Mouse (Mus musculus) cerebellum, postnatal 10 days (tissue): Measurements from ENCODE around the gene Spint3.

Experiments
- DNase-seq, 2 experiments: peaks; one replicate each; pipeline ENCODE4 v3.0.0; 2021; ENCODE audit warnings: mixed read lengths in 2 of 2

Spint3 gene

DNA sequence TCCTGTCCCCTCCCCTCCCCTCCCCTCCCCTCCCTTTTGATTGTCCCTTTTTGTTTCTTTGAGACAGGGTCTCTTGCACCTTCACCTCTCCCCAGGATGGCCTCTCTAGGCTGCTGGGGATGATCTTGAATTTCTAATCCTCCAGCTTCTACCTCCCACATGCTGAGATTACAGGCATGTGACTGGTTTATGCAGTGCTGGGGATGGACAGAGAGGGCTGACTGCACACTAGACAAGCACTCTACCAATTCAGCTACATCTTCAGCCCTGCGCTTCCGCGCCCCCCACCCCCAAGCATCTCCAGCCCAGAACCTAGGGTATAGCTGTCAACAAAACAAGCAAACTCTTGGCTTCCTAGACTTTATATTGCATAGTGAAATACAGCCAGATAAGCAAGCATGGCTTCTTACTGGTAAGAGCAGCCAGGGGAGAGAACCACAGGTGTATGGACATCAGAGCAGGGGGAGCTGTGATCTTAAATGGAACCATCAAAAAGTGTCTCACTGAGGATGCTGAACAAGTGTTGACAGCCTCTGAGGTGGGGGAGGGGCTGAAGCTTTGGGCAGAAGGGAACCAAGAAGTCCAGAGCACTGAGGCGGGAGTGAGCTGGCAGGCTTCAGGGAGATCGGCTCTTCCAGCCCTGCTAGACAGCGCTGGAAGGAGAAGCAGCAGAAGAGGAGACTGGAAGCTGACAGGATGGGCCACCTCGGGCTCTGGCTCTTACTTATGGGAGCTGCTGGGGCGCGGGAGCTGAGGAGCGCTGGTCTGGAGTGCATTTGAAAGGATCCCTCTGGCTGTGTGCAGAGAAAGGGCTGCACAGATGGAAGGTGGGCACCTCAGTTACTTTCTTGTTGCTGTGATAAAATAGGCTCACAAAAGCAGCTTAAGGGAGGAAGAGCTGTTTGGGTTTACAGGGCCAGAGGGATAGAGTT, 23.0 kb downstream of the Spint3 start:
- peak; percentile 56 to 58 for DNase-seq

DNA sequence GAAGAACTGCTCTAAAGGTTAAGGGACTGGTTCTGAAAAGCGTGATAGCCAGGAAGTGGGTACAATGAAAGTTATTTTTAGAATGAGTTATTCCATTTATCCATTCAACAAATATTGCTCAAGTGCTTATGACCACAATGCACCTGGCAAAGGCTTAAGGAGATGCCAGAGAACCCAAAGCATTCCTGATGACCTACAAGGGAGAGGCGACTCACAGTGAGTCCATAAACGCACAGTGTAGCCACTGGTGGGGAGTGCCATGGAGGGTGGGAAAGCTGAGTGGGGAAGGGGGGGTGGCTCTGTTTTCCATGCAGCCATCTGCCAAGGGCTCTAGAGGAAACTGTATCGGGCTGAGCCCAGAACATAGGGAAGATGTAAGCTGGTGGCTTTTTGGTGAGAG, 23.9 kb downstream of the Spint3 start:
- DNase-seq: no peak

DNA sequence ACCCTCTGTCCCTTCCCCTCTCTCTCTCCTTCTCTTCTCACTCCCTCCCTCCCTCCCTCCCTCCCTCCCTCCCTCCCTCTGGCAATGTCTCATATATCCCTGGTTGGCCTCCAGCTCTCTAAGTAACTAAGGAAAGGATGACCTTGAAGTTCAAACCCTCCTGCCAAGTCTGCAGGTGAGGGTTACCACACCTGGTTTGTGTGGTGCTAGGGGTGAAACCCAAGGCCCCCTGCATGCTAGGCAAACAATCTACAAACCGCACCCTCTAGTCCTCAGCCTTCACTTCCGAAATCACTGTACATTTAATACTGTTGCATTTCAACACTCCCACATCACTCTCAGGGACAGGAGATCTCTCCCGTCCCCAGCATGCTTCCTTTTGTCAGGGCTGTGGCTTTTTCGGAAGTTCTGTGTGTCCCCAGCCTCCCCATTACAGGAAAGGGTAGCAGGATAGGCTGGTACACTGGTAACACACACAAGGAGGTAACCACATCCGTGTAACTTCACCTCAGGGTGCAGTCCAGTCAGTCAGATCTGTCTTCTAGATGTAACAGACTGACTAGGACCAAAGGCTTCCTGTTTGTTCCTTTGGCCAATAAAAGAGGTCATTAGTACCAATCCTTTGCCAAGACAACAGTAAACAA, 28.7 kb downstream of the Spint3 start:
- no peak for DNase-seq

DNA sequence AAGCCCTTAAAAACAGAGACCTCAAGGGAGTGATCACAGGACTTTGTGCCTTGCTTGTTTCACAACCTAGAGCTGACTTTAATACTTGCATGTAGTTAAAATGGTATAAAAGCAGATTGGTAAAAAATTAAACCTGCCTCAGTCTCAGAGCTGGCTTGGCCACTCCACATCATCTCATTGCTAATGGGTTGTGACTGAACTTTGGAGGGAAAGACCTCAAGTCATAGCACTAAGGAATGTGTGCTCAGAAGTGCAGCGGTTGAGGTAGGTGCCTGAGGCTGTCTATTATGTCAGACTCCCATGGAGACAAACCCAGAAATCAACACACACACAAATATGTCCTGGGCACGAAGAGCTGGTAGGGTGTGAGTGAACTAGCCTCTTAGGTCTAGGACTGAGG, 29.5 kb downstream of the Spint3 start:
- no peak for DNase-seq

DNA sequence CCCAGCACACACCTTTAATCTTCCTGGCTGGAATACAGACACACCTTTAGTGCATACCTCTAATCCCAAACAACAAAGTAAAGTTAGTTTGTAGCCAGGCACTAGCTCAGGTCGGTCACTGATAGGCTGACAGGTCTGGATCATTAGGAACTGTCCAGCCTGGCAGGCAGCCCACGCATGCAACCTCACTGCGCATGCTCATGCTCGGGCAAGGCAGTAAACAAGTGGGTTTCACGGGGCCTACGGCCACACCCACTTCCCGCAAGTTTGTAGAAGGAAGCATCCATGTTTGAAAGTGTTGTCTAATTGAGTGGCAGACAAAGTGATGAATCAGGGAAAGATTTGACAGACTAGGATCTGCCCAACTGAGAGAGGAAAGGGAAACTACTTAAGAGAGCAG, 30.7 kb downstream of the Spint3 start:
- DNase-seq: no peak

DNA sequence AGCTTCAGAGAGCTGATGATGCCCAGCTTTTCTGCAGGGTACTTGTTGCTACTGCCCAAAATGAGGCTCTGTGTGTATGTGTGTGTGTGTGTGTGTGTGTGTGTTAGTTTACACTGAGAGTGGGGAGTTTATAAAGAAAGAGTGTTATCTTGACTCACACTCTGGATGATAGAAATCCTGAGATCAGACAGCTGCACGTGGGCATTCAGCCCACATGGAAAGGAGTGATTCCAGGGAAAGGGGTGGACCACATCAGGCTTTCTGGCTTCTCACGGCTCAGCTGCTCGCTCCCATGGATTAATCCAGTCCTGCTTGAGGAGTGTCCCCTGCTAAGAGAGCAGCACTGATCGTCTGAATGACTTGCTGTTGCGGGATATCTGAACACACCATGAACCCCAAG, 31.1 kb downstream of the Spint3 start:
- no peak for DNase-seq

DNA sequence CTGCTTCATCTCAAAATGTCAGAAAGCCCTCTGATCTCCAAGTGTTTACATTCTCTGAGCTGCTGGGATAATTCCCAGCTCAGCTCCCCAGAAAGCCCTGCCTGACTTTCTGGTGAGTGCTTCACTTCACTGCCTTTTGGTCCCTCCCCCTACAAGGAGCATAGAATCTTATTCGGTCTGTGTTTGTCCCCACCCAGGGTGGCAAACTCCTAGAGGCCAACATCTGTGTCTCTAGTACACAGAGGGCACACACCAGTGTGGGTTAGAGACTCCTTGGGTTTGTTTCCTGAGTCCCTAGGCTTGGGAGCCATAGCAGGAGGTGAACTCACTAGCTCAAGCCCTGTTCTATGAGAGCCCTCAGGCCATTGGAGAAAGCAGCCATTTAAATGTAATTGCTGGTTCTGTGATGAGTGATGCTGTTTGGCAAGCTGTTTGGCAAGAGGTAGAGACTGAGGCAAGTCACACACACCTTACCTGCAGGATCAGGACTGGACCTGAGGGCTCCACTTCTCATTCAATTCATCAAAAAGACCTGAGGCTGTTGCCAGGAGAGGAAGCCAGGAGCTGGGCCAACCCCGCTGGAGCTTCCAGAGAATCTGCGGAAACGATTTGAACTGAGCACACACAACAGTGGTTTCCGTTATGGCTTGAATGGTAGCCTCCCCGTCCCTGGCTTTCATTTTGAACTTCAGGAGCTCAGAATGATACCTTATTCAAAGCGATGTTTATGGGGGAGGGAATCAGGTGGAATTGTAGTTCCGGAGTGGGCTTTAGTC, 32.4 kb downstream of the Spint3 start:
- DNase-seq: peak; percentile 37 to 47

DNA sequence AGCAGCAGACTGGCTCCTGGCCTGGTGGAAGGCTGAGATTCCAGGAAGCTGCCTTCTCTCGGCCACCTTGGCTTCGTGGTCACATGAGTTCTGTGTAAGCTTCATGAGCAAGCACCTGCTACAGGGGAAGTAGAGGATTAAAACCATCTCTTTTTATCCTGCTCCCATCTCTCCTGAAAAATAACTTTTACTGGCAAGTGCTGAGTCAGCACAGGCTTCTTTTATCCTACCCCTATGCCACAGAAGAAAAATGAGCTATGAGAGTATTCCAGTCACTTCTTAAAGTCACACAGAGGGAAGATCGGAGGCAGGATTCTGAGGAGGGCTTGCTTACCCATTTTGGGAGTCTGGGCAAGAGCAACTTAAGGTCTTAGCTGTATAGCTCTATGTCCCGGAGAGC, 36.3 kb downstream of the Spint3 start:
- no peak for DNase-seq

DNA sequence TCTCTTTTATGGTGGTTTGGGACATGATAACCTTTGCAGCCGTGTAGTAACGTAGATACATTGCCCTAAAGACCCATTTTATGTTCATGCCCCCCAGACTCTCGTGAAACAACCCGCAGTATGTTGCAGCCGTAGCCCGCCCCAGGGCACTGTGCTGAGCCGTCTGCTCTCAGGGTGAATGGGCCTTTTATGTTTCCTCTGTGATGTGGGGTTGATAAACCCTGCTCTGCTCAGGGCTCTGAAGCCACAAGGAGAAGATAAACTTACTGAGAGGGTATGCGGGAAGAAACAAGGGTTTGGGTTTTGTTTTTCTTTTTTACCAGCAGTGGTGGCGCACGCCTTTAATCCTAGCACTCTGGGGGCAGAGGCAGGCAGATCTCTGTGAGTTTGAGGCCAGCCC, 38.9 kb downstream of the Spint3 start:
- DNase-seq: no peak

DNA sequence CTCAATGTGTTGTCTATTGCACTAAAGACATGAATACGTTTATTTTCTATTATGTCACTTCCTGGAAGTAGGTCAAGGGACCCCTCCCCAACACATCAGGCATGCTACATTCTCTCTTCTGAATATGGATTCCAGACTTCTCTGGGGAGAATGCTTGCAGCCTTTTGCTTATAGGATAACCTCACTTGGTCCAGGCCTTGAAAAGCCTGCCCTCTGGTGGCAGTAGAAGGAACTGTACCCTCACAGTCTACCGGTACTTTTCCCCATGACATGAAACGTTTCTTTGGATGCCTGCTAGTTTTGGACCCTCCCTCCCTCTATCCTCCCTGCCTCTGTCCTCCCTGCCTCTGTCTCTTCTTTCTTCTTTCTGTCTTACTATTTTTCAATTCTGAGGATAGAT, 42.1 kb downstream of the Spint3 start:
- DNase-seq: peak; percentile 87 to 91

DNA sequence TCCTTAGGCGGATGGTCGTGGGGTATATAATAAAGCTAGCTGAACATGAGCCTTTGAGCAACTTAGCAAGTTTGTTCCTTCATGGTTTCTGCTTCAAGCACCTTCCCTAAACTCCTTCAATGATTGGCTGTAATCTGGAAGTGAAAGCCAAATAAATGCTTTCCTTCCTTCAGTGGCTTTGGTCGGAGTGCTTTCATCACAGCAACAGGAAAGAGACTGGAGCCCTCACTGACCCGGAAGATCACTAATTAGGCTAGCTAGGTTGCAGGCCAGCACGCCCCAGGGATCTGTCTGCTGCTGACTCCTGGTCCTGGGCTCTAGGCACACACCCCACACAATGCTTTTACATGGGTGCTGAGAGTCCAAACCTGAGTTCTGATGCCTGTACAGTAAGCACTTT, 44.7 kb downstream of the Spint3 start:
- DNase-seq: no peak

DNA sequence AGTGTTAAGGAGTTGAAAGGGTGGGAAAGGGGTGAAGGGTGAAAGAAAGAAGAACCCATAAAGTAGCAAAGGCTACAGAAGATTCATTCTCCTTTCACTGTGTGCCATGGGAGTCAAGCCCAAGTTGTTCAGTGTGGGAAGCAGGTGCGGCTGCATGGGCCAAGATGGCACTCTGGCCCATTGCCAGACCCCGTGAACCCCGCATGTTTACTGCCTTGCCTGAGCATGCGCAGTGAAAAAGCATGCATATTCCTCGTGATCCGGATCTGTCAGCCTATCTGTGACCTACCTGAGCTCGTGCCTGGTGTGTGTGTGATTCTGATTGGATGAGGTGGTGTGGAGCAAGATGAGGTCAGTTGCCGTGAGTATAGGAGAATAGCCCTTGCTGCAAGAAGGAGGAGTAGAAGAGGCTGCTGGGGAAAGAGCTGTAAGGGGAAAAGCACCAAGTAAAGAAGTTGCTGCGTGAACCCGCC, 49.9 kb downstream of the Spint3 start:
- DNase-seq: peak; percentile 65 to 69

DNA sequence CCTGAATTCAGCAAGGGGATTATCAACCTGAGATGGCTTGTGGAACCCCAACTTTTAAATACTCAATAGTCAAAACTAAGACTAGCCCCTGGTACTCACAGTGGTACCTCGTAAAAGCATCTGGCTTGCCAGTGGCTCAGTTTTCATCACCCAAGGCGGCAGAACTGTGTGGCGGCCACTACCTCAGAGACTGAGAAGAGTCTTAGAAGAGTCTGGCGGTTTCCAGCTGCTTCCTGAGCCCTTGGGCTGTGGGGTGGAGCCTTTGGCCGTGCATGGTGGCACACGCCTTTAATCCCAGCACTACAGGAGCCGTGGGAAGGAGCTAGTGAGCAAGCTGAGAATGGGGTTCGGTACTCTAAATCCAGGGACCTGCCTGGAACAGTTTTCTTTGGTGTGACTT, 51.0 kb downstream of the Spint3 start:
- DNase-seq: no peak

DNA sequence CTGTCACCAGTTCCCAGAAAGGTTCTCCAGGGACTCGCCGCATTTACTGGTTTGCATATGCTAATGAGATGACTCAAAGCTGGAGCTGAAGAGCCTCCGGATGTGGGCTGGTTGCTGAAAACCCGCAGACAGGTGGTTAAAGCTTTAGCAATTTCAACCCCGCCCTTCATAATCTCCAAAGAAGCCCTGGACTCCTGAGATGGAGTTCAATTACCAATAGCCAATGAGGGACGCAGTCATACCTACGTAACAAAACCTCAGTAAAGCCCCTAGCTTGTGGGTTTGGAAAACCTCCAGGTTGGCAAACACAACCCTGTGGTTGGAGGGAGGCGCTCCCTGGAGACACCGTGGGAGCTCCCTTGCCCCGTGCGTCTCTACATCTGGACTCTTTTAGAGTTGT, 51.4 kb downstream of the Spint3 start:
- no peak for DNase-seq

DNA sequence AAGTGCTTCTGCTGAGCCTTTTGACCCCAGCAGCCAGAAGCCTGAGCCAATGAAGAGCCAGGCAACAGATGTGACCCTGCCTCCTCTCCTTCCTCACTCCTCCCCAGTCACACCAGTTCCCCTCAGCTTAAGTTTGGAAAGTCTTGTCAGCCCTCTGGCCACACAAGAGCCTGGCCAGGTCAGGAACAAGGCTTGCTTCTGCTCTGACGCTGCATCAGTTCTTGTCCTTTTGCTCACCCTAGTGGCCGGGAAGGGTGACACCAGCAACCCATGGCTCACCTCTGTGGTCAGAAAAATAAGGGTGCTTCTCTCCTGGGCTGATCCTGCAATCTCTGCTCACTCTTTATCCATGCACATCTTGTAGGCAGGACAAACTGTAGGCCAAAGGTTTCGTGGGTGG, 52.5 kb downstream of the Spint3 start:
- peak; percentile 60 to 62 for DNase-seq
